Mouse (Mus musculus) kidney, adult 18-20 months (tissue): ENCODE data around the gene Kcnn1.
"Not testable (repeated sequence)": the region's sequence is repeated elsewhere in the genome, so short reads cannot be mapped to it uniquely, and the experiment has no call there.

Source experiments
- DNase-seq: peaks from one replicate; pipeline ENCODE4 v3.0.0; 2021

The Kcnn1 gene

GRCm38 (mm10) chr8:70839408-70840351, 23.4 kb downstream of the Kcnn1 start, which contains the start of gene Arrdc2:
Arrdc2 (minus strand) TSS chr8:70839720.
- DNase-seq: peak; percentile 99

GRCm38 (mm10) chr8:70838654-70839407, 24.2 kb downstream of the Kcnn1 start:
- no peak for DNase-seq

DNA sequence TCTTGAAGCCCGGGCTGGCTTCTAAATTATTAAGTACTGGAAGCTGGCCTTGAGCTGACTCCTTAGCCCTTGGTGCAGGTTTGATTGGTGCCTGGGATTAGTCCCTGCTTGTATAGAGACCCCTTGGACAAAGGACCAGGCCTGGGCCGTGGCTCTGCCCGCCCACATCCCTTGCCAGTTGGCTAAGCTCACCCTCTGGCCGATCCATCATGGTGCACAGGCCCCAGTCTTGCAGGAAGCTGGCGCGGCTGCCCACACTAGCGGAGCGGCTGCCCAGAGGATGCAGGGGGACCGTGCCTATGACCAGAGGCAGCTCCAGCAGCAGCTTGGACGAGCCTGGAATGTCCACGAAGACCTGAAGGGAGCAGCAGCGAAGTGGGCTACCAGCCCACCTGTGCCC, 26.4 kb downstream of the Kcnn1 start:
- DNase-seq: no peak

DNA sequence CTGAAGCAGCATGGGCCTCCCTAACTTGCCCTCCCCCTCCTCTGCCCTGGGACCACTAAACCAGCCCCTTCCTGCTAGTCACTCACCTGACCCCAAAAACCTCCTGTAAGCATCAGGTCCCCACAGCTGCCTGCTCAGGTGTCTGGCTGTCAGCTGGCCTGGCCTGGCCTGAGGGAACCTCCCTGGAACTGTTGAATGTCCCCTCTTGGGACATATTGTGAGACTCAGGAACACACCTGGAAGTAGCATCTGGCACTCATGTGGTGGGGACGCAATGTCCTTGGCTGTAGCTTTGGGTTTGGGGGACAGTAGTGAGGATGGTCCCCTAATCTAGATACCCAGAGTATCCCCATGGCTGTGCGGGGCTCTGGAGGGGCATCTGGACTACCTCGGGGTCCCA, 29.0 kb downstream of the Kcnn1 start:
- no peak for DNase-seq

- peak; percentile 72 for DNase-seq
Observed at GRCm38 (mm10) chr8:70833520-70833919, 29.5 kb downstream of the Kcnn1 start.

DNA sequence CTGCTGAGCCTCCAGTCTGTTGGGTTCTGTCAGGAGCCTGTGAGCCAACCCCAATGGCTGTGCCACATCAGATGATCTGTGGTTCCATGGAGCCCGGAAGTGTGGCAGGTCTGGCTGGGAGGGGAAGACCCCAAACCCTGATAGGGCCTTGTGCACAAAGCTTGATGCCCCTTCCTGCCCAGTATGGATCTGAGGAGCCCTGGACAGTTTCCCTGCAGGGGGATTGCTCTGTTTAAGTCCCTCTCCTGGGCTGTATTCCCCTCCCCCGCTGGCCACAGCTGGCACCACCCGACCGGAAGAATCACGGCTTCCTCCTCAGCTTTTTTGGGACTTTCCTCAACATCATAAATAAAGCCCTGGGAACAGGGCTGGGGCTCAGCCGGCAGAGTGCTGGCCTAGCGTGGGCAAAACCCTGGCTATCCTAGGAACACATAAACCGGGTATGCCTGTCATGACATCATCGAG, 30.0 kb downstream of the Kcnn1 start:
- peak; percentile 59 for DNase-seq

DNA sequence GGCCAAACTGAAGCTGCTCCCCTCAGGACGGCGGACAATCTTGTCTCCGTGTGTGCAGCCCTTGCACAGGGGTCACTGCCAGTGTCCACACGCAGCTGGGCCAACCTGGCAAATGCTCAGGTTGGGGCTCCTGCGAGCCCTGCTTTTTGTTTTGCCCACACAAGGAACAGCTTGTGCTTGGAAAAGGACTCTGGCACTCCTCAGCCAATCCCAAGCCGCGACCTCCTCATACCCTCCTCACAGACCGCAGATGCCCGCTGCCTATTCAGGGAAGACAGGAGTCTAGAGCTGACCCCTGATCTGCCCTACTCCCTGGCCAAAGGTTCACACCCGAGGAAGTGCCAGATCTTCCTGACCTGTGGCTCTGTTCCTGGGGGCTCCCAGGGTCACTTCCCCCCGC, 30.7 kb downstream of the Kcnn1 start:
- DNase-seq: peak; percentile 14

DNA sequence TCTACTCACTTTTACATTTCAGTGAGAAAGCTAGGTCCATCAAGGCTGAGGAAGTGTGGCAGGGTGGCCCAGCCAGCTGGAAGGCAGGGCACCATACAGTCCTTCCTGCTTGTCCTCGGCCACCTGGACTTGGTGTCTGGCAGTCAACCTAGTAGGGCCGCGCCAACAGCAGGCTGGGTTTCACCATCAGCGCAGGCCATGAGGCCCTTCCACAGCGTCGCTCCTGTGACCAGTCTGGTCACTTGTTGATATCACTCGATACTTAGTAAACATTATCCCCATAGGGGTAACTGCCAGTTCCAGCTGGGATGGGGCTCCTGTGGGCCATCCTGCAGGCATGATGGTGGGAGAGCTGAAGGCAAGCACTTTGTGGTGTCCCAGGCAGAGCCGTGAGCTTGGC, 31.5 kb downstream of the Kcnn1 start:
- DNase-seq: no peak

GRCm38 (mm10) chr8:70827796-70828195, 35.3 kb downstream of the Kcnn1 start:
- no peak for DNase-seq

DNA sequence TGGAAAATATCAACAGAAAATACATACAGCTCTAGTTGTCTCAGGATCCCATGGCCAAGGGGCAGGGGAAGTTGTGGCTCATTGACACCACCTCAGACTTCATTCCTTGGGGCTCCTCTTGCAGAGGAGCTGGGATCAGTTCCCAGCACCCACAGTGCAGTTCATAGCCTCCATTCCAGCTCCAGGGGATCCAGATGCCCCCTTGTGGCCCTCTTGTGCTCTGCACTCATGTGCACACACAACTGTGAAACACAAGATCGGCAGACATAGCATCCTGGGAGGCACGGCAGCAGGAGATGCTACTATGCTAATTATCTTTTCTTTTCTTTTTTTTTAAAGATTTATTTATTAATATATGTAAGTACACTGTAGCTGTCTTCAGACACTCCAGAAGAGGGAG, 36.0 kb downstream of the Kcnn1 start:
- no peak for DNase-seq

DNA sequence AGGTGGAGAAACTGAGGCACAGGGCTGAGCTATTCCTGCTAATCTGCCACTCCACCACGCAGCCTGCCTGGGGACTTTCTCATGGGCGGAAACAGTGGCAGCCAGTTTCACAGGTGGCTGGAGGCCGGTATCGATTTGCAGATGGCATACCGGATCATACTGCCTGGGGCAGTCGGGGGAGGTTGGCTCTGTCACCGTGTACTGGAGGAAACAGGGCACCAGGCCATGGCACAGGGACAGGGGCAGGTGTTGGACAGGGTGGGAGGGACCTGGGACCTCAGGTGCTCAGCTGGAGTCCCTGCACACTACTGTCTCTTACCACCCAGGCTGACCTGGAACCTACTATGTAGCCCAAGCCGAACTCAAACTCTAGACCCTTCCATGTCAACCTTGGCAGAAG, 37.2 kb downstream of the Kcnn1 start:
- no peak for DNase-seq

DNA sequence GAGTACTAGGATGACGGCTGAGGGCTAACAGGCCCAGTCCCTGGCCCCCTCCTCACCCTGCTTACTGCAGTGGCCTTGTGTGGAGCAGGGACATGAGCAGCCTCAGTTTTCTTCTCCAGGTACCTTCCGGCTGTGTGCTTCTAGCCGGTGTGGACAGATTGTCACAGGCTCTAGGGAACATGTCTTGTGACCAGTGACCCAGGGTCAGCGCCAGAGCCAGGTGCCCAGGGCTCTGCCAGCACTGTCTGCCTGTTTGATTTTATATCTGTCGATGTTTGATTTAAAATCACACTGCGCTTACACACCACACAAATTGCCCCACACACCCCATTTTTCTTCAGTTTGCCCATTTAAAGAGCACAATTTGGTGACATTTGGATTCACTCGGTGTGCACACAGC, 39.3 kb downstream of the Kcnn1 start:
- DNase-seq: no peak

DNA sequence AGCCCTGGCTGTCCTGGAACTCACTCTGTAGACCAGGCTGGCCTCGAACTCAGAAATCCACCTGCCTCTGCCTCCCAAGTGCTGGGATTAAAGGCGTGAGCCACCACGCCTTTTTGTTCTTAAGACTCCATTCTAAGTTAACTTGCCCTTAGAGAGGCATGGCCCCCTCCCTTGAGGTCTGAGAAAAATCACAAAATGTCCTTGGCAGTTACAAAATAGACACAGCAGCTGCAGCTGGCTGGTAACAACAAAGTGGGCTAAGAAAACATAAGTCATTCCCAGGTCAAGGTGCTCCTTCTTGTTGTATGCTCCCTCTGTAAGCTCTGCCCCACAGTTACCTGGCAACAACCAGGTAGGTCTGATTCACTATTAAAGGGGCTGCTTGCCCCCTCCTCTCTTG, 40.5 kb downstream of the Kcnn1 start:
- not testable (repeated sequence) for DNase-seq

- DNase-seq: no peak
Observed at GRCm38 (mm10) chr8:70821992-70822391, 41.1 kb downstream of the Kcnn1 start.

DNA sequence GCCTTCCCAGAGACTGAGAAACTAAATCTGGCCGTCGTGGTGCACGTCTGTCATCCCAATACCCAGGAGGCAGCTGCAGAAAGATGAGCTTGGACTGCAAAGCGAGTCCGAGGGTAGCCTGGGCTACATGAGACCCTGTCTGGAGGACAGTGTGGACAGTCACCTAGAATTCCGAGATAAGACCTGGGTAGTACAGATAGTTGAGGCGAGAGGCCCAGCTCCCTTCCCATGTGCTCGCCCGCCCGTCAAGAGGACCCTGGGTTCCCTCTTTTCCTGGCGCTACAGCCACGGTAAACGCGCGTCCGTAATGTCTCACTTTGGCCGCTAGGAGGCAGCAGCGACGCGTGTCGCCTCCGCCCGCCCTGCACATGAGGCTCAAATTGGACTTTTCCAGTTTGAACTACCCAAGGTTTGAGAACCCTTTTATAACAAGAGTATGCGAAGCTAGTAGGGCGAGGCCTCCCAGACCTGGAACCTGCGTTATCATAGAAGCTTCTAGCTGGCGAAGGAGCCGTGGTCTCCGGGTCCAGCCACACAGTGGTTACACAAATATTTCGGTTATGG, 41.6 kb downstream of the Kcnn1 start:
- peak; percentile 79 for DNase-seq

- peak; percentile 70 for DNase-seq
Observed at GRCm38 (mm10) chr8:70820101-70820935, 42.7 kb downstream of the Kcnn1 start.

- DNase-seq: peak; percentile 70
Observed at GRCm38 (mm10) chr8:70816679-70817078, 46.4 kb downstream of the Kcnn1 start.

- DNase-seq: no peak
Observed at GRCm38 (mm10) chr8:70812885-70813284, 50.2 kb downstream of the Kcnn1 start.

DNA sequence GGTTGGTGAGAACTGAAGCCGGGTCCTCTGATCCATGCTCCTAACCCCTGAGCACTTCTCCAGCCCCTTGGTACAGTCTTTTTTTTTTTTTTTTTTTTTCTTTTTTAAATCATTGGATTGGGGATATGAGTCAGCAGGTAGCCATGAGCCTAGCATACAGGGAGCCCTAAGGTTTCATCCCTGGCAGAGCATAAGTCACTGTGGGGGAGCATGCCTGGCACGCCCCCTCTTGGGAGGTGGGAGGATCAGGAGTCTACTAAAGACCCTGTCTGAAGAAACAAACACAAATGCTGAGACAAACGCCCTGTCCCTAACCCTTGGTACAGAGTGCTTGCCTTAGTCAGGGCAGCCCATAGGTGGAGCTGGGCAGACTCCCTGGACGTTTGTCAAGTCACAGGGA, 51.0 kb downstream of the Kcnn1 start:
- DNase-seq: no peak

GRCm38 (mm10) chr8:70810962-70811680, 51.9 kb downstream of the Kcnn1 start:
- no peak for DNase-seq

DNA sequence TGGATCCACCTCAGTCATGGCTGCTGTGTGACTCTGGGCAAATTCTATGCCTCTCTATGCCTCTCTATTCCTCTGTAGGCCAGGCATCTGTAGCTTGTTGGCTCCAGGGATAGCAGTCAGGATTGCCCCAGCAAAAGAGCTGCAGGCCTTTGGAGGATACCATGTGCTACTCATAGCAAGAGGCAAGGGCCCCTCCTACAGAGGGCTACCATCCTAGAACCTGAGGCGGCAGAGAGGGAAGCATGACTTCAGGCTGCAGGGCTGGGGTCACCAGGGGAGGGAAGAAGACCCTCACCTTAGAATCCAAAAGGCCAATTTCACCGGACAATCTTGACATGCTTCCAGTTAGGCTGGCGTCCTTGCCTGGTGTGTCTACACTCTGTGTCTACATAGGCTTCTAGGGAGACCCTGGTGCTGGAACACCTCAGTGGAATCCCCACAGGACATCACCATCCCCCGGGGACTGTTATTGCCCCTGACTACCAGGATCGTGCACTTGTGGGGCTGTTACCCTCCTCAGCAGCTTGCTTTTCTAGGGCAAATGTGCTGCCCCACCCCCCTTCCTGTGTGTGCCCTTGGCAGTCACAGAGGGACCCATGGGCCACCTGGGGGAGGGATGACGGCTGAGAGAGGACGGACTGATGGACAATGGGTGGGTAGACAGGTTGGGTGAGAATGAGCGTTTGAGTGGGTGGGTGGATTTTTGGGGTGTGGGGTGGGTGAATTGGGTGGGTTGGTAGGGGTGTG, 53.9 kb downstream of the Kcnn1 start:
- DNase-seq: no peak
